Mouse (Mus musculus) forebrain, embryonic 11.5 days (tissue): ENCODE measurements around the gene Bcl10. TPM values are rescaled to one million over a fixed set of nuclear protein-coding genes. Genes with fewer than 3 reads are reported as not detected.

Experiments used
- ATAC-seq: fragments of 200-750 bp; cut with Nextera tagmentation; replicated peaks from 2 replicates; pipeline ENCODE4 v1.8.0; 2017; ENCODE audit warnings: moderate TSS enrichment; ENCODE audit not compliant: low FRiP score
- DNase-seq: peaks from one replicate; pipeline ENCODE4 v3.0.0-alpha.2; 2017; ENCODE audit warnings: low spot score
- H3K27ac ChIP-seq: fragments of 300-500 bp; sonication (generic); 2 replicates; pipeline ENCODE4 v1.5.1; 2014; ENCODE audit warnings: low read depth, low read length
- H3K27me3 ChIP-seq: fragments of 300-500 bp; sonication (generic); 2 replicates; pipeline ENCODE4 v1.6.1; 2014; ENCODE audit warnings: mild to moderate bottlenecking, low read length, mixed read lengths; ENCODE audit not compliant: control insufficient read depth, insufficient read depth
- H3K36me3 ChIP-seq: fragments of 300-500 bp; sonication (generic); 2 replicates; pipeline ENCODE4 v1.6.1; 2014; ENCODE audit warnings: mild to moderate bottlenecking, low read length, moderate library complexity, mixed read lengths; ENCODE audit not compliant: control insufficient read depth, insufficient read depth
- H3K4me1 ChIP-seq: fragments of 300-500 bp; sonication (generic); replicated peaks from 2 replicates; pipeline ENCODE4 v1.6.1; 2014; ENCODE audit warnings: low read length, mixed read lengths; ENCODE audit not compliant: control insufficient read depth, insufficient read depth
- H3K4me2 ChIP-seq: fragments of 300-500 bp; sonication (generic); 2 replicates; pipeline ENCODE4 v1.6.1; 2014; ENCODE audit warnings: low read depth, mild to moderate bottlenecking, low read length, moderate library complexity, mixed read lengths; ENCODE audit not compliant: severe bottlenecking
- H3K4me3 ChIP-seq: fragments of 300-500 bp; sonication (generic); 2 replicates; pipeline ENCODE4 v1.5.1; 2014; ENCODE audit warnings: low read depth, low read length
- H3K9ac ChIP-seq: fragments of 300-500 bp; sonication (generic); 2 replicates; pipeline ENCODE4 v1.6.1; 2014; ENCODE audit warnings: low read length
- H3K9me3 ChIP-seq: fragments of 300-500 bp; sonication (generic); 2 replicates; pipeline ENCODE4 v1.6.1; 2016; ENCODE audit warnings: low read length, mixed read lengths; ENCODE audit not compliant: control insufficient read depth
- WGBS: fragments of 180-500 bp; shearing (Covaris S2); extraction: QIAGEN DNeasy Blood & Tissue Kit; methylation state at CpG from one replicate; pipeline ENCODE4 v1.1.7; 2014; 5-methylcytosine and 5-hydroxymethylcytosine counted together
- polyA plus RNA-seq: library from polyadenylated mRNA; unstranded; fragments of >200 nt; fragmentation: Nextera tagmentation; extraction: Ambion mirVana; gene quantifications from 2 replicates; pipeline ENCODE4 v1.2.1, GENCODE M21; 2014

The Bcl10 gene
- polyA plus RNA-seq, 1 experiment from 2014 or later: 55.4 TPM

- Histone ChIP-seq H3K9me3 (no peaks in the 10 kb centered on the region), H3K27ac (no peak overlapping the region), H3K4me2 (peak overlapping the region; percentile 61; the same call in 1 of the 2 replicates), H3K4me3 (peak overlapping the region; percentile 3; the same call in 1 of the 2 replicates), H3K27me3 (no peaks in the 10 kb centered on the region), H3K9ac (no peak overlapping the region), H3K36me3 (no peaks in the 10 kb centered on the region; the same call in 1 of the 2 replicates), H3K4me1 (peaks cover 8% of the 10 kb centered on the region)
- DNase-seq (no peak), ATAC-seq (no peak)
- 86% methylated on average over 12 of the region's 12 CpGs for WGBS
Measured at GRCm38 (mm10) chr3:145939402-145939801, 16.8 kb downstream of the Bcl10 start.

GRCm38 (mm10) chr3:145939971-145940370 lies 17.4 kb downstream of the Bcl10 start:
- Histone ChIP-seq H3K9me3 (no peaks in the 10 kb centered on the region), H3K4me2 (no peak overlapping the region), H3K27me3 (no peaks in the 10 kb centered on the region), H3K9ac (no peak overlapping the region), H3K36me3 (no peaks in the 10 kb centered on the region; the same call in 1 of the 2 replicates), H3K27ac (no peak overlapping the region), H3K4me1 (peaks cover 8% of the 10 kb centered on the region), H3K4me3 (no peak overlapping the region)
- 89% methylated on average over 4 of the region's 4 CpGs for WGBS
- ATAC-seq (no peak), DNase-seq (no peak)

- H3K27me3 ChIP-seq: no peaks in the 10 kb centered on the region
- DNase-seq: peak; percentile 81
- no peak overlapping the region for H3K9ac ChIP-seq
- H3K4me2 ChIP-seq: no peak overlapping the region
- no peaks in the 10 kb centered on the region; the same call in 1 of the 2 replicates for H3K36me3 ChIP-seq
- H3K4me1 ChIP-seq: peaks cover 8% of the 10 kb centered on the region
- H3K27ac ChIP-seq: no peak overlapping the region
- WGBS: 16% methylated on average over 3 of the region's 3 CpGs
- no peaks in the 10 kb centered on the region for H3K9me3 ChIP-seq
- ATAC-seq: no peak
- H3K4me3 ChIP-seq: no peak overlapping the region
Measured at GRCm38 (mm10) chr3:145941971-145942370, 19.4 kb downstream of the Bcl10 start.

GRCm38 (mm10) chr3:145944348-145944747 lies 21.7 kb downstream of the Bcl10 start:
- Histone ChIP-seq H3K27ac (no peak overlapping the region), H3K4me3 (no peak overlapping the region), H3K9ac (no peak overlapping the region), H3K4me1 (peaks cover 2% of the 10 kb centered on the region; the same call in 1 of the 2 replicates), H3K36me3 (no peaks in the 10 kb centered on the region; the same call in 1 of the 2 replicates), H3K4me2 (no peak overlapping the region), H3K27me3 (no peaks in the 10 kb centered on the region), H3K9me3 (no peaks in the 10 kb centered on the region)
- DNase-seq (no peak), ATAC-seq (no peak)
- WGBS: 84% methylated on average over 7 of the region's 7 CpGs

GRCm38 (mm10) chr3:145945904-145946303 lies 23.3 kb downstream of the Bcl10 start:
- no peaks in the 10 kb centered on the region; the same call in 1 of the 2 replicates for H3K27me3 ChIP-seq
- DNase-seq: no peak
- no peaks in the 10 kb centered on the region; the same call in 1 of the 2 replicates for H3K4me1 ChIP-seq
- no peaks in the 10 kb centered on the region; the same call in 1 of the 2 replicates for H3K36me3 ChIP-seq
- H3K9ac ChIP-seq: no peak overlapping the region
- no peak overlapping the region for H3K4me2 ChIP-seq
- no peak overlapping the region for H3K4me3 ChIP-seq
- no peak for ATAC-seq
- H3K27ac ChIP-seq: no peak overlapping the region
- no peaks in the 10 kb centered on the region for H3K9me3 ChIP-seq
- 84% methylated on average over 3 of the region's 3 CpGs for WGBS

GRCm38 (mm10) chr3:145946654-145947053 lies 24.1 kb downstream of the Bcl10 start:
- DNase-seq (no peak), ATAC-seq (no peak)
- Histone ChIP-seq H3K9ac (no peak overlapping the region), H3K27ac (no peak overlapping the region; the same call in 1 of the 2 replicates), H3K4me3 (no peak overlapping the region), H3K27me3 (no peaks in the 10 kb centered on the region; the same call in 1 of the 2 replicates), H3K4me1 (no peaks in the 10 kb centered on the region; the same call in 1 of the 2 replicates), H3K36me3 (no peaks in the 10 kb centered on the region; the same call in 1 of the 2 replicates), H3K4me2 (no peak overlapping the region), H3K9me3 (no peaks in the 10 kb centered on the region)
- 63% methylated on average over 2 of the region's 2 CpGs for WGBS

GRCm38 (mm10) chr3:145947539-145948204 lies 25.1 kb downstream of the Bcl10 start:
- Histone ChIP-seq H3K4me3 (no peak overlapping the region), H3K4me2 (no peak overlapping the region), H3K9me3 (no peaks in the 10 kb centered on the region), H3K4me1 (no peaks in the 10 kb centered on the region; the same call in 1 of the 2 replicates), H3K27me3 (no peaks in the 10 kb centered on the region; the same call in 1 of the 2 replicates), H3K27ac (no peak overlapping the region), H3K36me3 (no peaks in the 10 kb centered on the region; the same call in 1 of the 2 replicates), H3K9ac (no peak overlapping the region)
- DNase-seq (no peak), ATAC-seq (peak; percentile 74)
- WGBS: 31% methylated on average over 6 of the region's 6 CpGs

GRCm38 (mm10) chr3:145950034-145950814 lies 27.6 kb downstream of the Bcl10 start:
- ATAC-seq (peak; percentile 74), DNase-seq (peak; percentile 67)
- WGBS: 9% methylated on average over 15 of the region's 15 CpGs
- Histone ChIP-seq H3K9me3 (no peaks in the 10 kb centered on the region), H3K4me1 (no peaks in the 10 kb centered on the region; the same call in 1 of the 2 replicates), H3K36me3 (no peaks in the 10 kb centered on the region), H3K4me2 (peak overlapping the region; percentile 31; the same call in 1 of the 2 replicates), H3K9ac (0 out of 2 replicates have a peak overlapping the region, but pooled peaks have one; percentile 9), H3K27me3 (no peaks in the 10 kb centered on the region; the same call in 1 of the 2 replicates), H3K27ac (no peak overlapping the region), H3K4me3 (no peak overlapping the region)
